In genomic region chr2:119034656-119035396, GRCm38 (mm10) we compare ENCODE assay signal across 7 mouse cellular contexts. TPM values are rescaled to one million over a fixed set of nuclear protein-coding genes. Genes with fewer than 3 reads are reported as not detected.
DNase-seq lines count a peak whose midpoint lies in the region; ATAC-seq lines count a peak whose summit lies in the region.

TSS of gene Rpusd2 (plus strand) at chr2:119034790.

- H3K9me3 ChIP-seq in embryonic facial prominence, embryonic 11.5 days (replicated peaks; ENCODE audit: control insufficient read depth, low read length) = no peaks in the 10 kb centered on the region
- H3K9me3 ChIP-seq in limb, embryonic 10.5 days (replicated peaks) = no peaks in the 10 kb centered on the region
- no peaks in the 10 kb centered on the region for H3K9me3 ChIP-seq in midbrain, embryonic 13.5 days

- H3K4me2 ChIP-seq in embryonic facial prominence, embryonic 11.5 days (ENCODE audit: low read depth, low read length) = peak within 1 kb of the TSS; percentile 70
- peak within 1 kb of the TSS; percentile 80 for H3K4me2 ChIP-seq in midbrain, embryonic 13.5 days (replicated peaks)

- H3K27me3 ChIP-seq in embryonic facial prominence, embryonic 11.5 days (ENCODE audit: control insufficient read depth, insufficient read depth, low read length) = no peaks in the 10 kb centered on the region
- H3K27me3 ChIP-seq in limb, embryonic 10.5 days (ENCODE audit: low read depth, poor library complexity, severe bottlenecking) = no peaks in the 10 kb centered on the region
- no peaks in the 10 kb centered on the region for H3K27me3 ChIP-seq in midbrain, embryonic 13.5 days

- H3K4me1 ChIP-seq in embryonic facial prominence, embryonic 11.5 days (ENCODE audit: control insufficient read depth, insufficient read depth, low read length) = no peaks in the 10 kb centered on the region
- H3K4me1 ChIP-seq in limb, embryonic 10.5 days = peaks cover 9% of the 10 kb centered on the region
- H3K4me1 ChIP-seq in midbrain, embryonic 13.5 days (replicated peaks) = peaks cover 15% of the 10 kb centered on the region

- H3K27ac ChIP-seq in embryonic facial prominence, embryonic 11.5 days (replicated peaks; ENCODE audit: low read depth, low read length) = peak within 1 kb of the TSS; percentile 62; the same call in 1 of the 2 replicates
- peak within 1 kb of the TSS; percentile 91 for H3K27ac ChIP-seq in limb, embryonic 10.5 days
- peak within 1 kb of the TSS; percentile 95 for H3K27ac ChIP-seq in midbrain, embryonic 13.5 days

- peak within 1 kb of the TSS; percentile 94 for H3K4me3 ChIP-seq in embryonic facial prominence, embryonic 11.5 days (ENCODE audit: low read depth, low read length)
- peak within 1 kb of the TSS; percentile 83 for H3K4me3 ChIP-seq in limb, embryonic 10.5 days
- peak within 1 kb of the TSS; percentile 94 for H3K4me3 ChIP-seq in midbrain, embryonic 13.5 days (replicated peaks)

- under 1% methylated on average over 49 of the region's 49 CpGs for WGBS in embryonic facial prominence, embryonic 11.5 days
- WGBS in limb, embryonic 10.5 days = under 1% methylated on average over 49 of the region's 49 CpGs
- under 1% methylated on average over 49 of the region's 49 CpGs for WGBS in midbrain, embryonic 13.5 days

- H3K9ac ChIP-seq in embryonic facial prominence, embryonic 11.5 days (replicated peaks; ENCODE audit: low read length) = peak within 1 kb of the TSS; percentile 89
- peak within 1 kb of the TSS; percentile 90 for H3K9ac ChIP-seq in midbrain, embryonic 13.5 days (replicated peaks)

- ATAC-seq in embryonic facial prominence, embryonic 11.5 days (replicated peaks; ENCODE audit: insufficient number of reproducible peaks, low FRiP score, low TSS enrichment, low read depth) = peak; percentile 93
- peak; percentile 99 for ATAC-seq in granulocyte monocyte progenitor cell, adult 5-6 weeks (replicated peaks; ENCODE audit: poor library complexity, severe bottlenecking)
- peak; percentile 98 for ATAC-seq in midbrain, embryonic 13.5 days

- DNase-seq in adrenal gland, postnatal 14 days = peak; percentile 96
- DNase-seq in embryonic facial prominence, embryonic 11.5 days (ENCODE audit: low spot score) = peak; percentile 97
- DNase-seq in kidney, adult 11 months = peak; percentile 91
- DNase-seq in limb, embryonic 10.5 days (ENCODE audit: low spot score) = peak; percentile 97
- DNase-seq in spleen, adult 12 weeks (ENCODE audit: low spot score) = peak; percentile 89

- H3K36me3 ChIP-seq in embryonic facial prominence, embryonic 11.5 days (replicated peaks; ENCODE audit: control insufficient read depth, insufficient read depth, low read depth, low read length) = no peaks in the 10 kb centered on the region; the same call in 1 of the 2 replicates
- H3K36me3 ChIP-seq in limb, embryonic 10.5 days = peaks cover 32% of the 10 kb centered on the region
- peaks cover 29% of the 10 kb centered on the region for H3K36me3 ChIP-seq in midbrain, embryonic 13.5 days

RNA-seq across cellular contexts. Expression of gene Rpusd2, which starts in this region (rescaled TPM):
- total RNA-seq in adrenal gland, postnatal 14 days (2021) = 4.6 and 5.7 TPM in 2 replicates
- 4.7 and 6.2 TPM in 2 replicates for polyA plus RNA-seq in embryonic facial prominence, embryonic 11.5 days (2014; fragmentation: Nextera tagmentation; extraction: Ambion mirVana)
- total RNA-seq in granulocyte monocyte progenitor cell, adult 5-6 weeks (2014; fragmentation: Nextera tagmentation) = 15.8 and 16.0 TPM in 2 replicates
- total RNA-seq in granulocyte monocyte progenitor cell, adult 5-6 weeks (2017) = 15.0 and 15.8 TPM in 2 replicates
- polyA plus RNA-seq in limb, embryonic 10.5 days (2016; fragmentation: Nextera tagmentation; extraction: Ambion mirVana) = 6.9 and 8.8 TPM in 2 replicates
- 5.6 and 5.8 TPM in 2 replicates for polyA plus RNA-seq in midbrain, embryonic 13.5 days (2015; fragmentation: Nextera tagmentation; extraction: Ambion mirVana)

Comparison
In these comparisons a context has a peak if more than half of its experiments do, and no peak if none do; other contexts are left out.
1. Peak in every context shown above with its lines: DNase-seq, ATAC-seq, H3K4me3 ChIP-seq and H3K27ac ChIP-seq.